In the genomic region with DNA sequence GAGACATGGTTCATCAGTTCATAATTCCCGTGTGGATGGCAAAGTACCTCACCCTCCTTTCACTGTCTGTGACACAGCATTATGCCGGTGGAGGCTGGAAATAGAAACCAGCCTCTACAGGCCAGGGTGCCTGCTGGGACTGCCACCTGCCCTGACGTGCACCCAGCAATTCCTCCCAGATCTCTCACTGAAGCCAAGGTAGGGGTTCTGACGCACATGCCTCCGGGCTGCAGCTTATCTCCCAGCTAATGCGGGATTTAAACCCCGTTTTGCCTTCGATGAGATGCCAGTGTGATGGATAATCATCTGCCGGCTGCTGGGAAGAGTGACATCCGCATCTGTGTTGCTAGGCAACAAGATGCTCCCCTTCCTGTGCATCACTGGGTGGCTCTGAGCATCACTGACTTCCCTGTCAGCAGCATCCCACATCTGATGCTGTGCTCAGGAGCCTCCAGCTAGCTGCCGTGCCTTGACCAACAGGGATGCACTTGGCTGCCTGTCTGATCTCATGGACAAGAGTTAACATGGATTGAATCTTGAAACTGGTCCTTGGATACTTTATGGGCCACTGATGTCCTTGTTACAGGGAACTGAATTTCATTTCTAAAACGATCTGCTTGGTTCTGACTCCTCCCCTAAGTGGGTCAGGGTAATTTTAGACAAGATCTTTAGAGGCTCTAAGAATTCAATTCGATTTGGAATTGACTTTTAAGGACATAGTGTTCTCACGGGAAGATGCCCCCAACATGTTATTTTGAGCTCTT, we compare ENCODE assay signal across 8 mouse cellular contexts.
DNase-seq lines count a peak whose midpoint lies in the region; ATAC-seq lines count a peak whose summit lies in the region.

No protein-coding gene starts in this region.

- no peaks in the 10 kb centered on the region for H3K36me3 ChIP-seq in midbrain, embryonic 16.5 days (ENCODE audit: control insufficient read depth, insufficient read depth, low read length)
- no peaks in the 10 kb centered on the region for H3K36me3 ChIP-seq in limb, embryonic 10.5 days

- H3K4me1 ChIP-seq in midbrain, embryonic 16.5 days (ENCODE audit: control insufficient read depth, insufficient read depth, low read length) = peaks cover 17% of the 10 kb centered on the region
- peaks cover 4% of the 10 kb centered on the region; the same call in 1 of the 2 replicates for H3K4me1 ChIP-seq in limb, embryonic 10.5 days

- H3K4me2 ChIP-seq in midbrain, embryonic 16.5 days (ENCODE audit: low read length) = peak overlapping the region; percentile 57

- H3K9me3 ChIP-seq in midbrain, embryonic 16.5 days (replicated peaks; ENCODE audit: control insufficient read depth, low read length, poor library complexity, severe bottlenecking) = no peaks in the 10 kb centered on the region; the same call in 1 of the 2 replicates
- no peaks in the 10 kb centered on the region for H3K9me3 ChIP-seq in limb, embryonic 10.5 days (replicated peaks)

- H3K27ac ChIP-seq in midbrain, embryonic 16.5 days (ENCODE audit: low read length) = peak overlapping the region; percentile 82
- H3K27ac ChIP-seq in limb, embryonic 10.5 days = no peak overlapping the region

- WGBS in midbrain, embryonic 16.5 days = 15% methylated on average over 14 of the region's 14 CpGs
- WGBS in limb, embryonic 10.5 days = 62% methylated on average over 14 of the region's 14 CpGs

- peak; percentile 19 to 35 for DNase-seq in cerebellum, postnatal 4 days (ENCODE audit: low spot score in 2 of 2)
- peak; percentile 61 to 63 for DNase-seq in layer of hippocampus, adult 8-10 months (ENCODE audit: low spot score in 2 of 2)
- no peak for DNase-seq in limb, embryonic 10.5 days (ENCODE audit: low spot score)
- DNase-seq in adrenal gland, postnatal 10 days = no peak
- no peak for DNase-seq in heart, adult 18-20 months
- no peak for DNase-seq in gastrocnemius, adult 18-20 months (ENCODE audit: low spot score)

- H3K4me3 ChIP-seq in midbrain, embryonic 16.5 days (ENCODE audit: low read depth, low read length) = peak overlapping the region; percentile 18; the same call in 1 of the 2 replicates
- H3K4me3 ChIP-seq in limb, embryonic 10.5 days = no peak overlapping the region

- peak; percentile 90 for ATAC-seq in cerebellum, adult (ENCODE audit: insufficient number of reproducible peaks, low FRiP score, low TSS enrichment)
- peak; percentile 95 for ATAC-seq in midbrain, embryonic 16.5 days

- H3K9ac ChIP-seq in midbrain, embryonic 16.5 days (ENCODE audit: low read depth, low read length) = peak overlapping the region; percentile 59

- no peaks in the 10 kb centered on the region for H3K27me3 ChIP-seq in midbrain, embryonic 16.5 days (ENCODE audit: control insufficient read depth, insufficient read depth, low read depth, low read length)
- no peaks in the 10 kb centered on the region for H3K27me3 ChIP-seq in limb, embryonic 10.5 days (ENCODE audit: low read depth, poor library complexity, severe bottlenecking)

Comparison
In these comparisons a context has a peak if more than half of its experiments do, and no peak if none do; other contexts are left out.
1. DNase-seq: peak in cerebellum, postnatal 4 days (2 of 2) and layer of hippocampus, adult 8-10 months (2 of 2); none in limb, embryonic 10.5 days (single experiment), adrenal gland, postnatal 10 days (single experiment), heart, adult 18-20 months (0 of 2) and gastrocnemius, adult 18-20 months (single experiment).